Mouse (Mus musculus) heart, adult 11 months (tissue): ENCODE measurements around the gene Atp6v0e.

Experiments used
- DNase-seq: peaks from one replicate; pipeline ENCODE4 v3.0.0; 2022

Atp6v0e gene

GRCm38 (mm10) chr17:26688795-26689735 is 26.0 kb downstream of the Atp6v0e start:
- no peak for DNase-seq

- no peak for DNase-seq
These were observed 26.8 kb downstream of the Atp6v0e start for GRCm38 (mm10) chr17:26689810-26690209.

- no peak for DNase-seq
These were observed 27.2 kb downstream of the Atp6v0e start for GRCm38 (mm10) chr17:26690236-26690635.

- peak; percentile 97 for DNase-seq
These were observed 28.1 kb downstream of the Atp6v0e start for GRCm38 (mm10) chr17:26691110-26691509.

GRCm38 (mm10) chr17:26693424-26693823 is 30.4 kb downstream of the Atp6v0e start:
- peak; percentile 94 for DNase-seq

GRCm38 (mm10) chr17:26694171-26694570 is 31.1 kb downstream of the Atp6v0e start:
- no peak for DNase-seq

- DNase-seq: no peak
These were observed 32.2 kb downstream of the Atp6v0e start for GRCm38 (mm10) chr17:26695193-26695592.

- no peak for DNase-seq
These were observed 35.8 kb downstream of the Atp6v0e start for GRCm38 (mm10) chr17:26698846-26699245.

- peak; percentile 96 for DNase-seq
These were observed 37.0 kb downstream of the Atp6v0e start for GRCm38 (mm10) chr17:26699819-26700616.

GRCm38 (mm10) chr17:26701565-26701964 is 38.5 kb downstream of the Atp6v0e start:
- no peak for DNase-seq

- no peak for DNase-seq
These were observed 39.6 kb downstream of the Atp6v0e start for GRCm38 (mm10) chr17:26702621-26703020.

- no peak for DNase-seq
These were observed 40.6 kb downstream of the Atp6v0e start for GRCm38 (mm10) chr17:26703671-26704070.

- DNase-seq: no peak
These were observed 42.7 kb downstream of the Atp6v0e start for GRCm38 (mm10) chr17:26705463-26706359.

- no peak for DNase-seq
These were observed 44.0 kb downstream of the Atp6v0e start for GRCm38 (mm10) chr17:26707066-26707465.

GRCm38 (mm10) chr17:26708499-26708898 is 45.5 kb downstream of the Atp6v0e start:
- no peak for DNase-seq

GRCm38 (mm10) chr17:26708993-26709590 is 46.1 kb downstream of the Atp6v0e start:
- DNase-seq: no peak

- no peak for DNase-seq
These were observed 47.0 kb downstream of the Atp6v0e start for GRCm38 (mm10) chr17:26710049-26710448.

- peak; percentile 100 for DNase-seq
These were observed 52.3 kb downstream of the Atp6v0e start, which contains the start of gene Crebrf for GRCm38 (mm10) chr17:26715271-26715758. Gene Crebrf (plus strand): TSS chr17:26715650.

GRCm38 (mm10) chr17:26715916-26716717 is 53.1 kb downstream of the Atp6v0e start:
- DNase-seq: peak; percentile 100

GRCm38 (mm10) chr17:26717868-26718267 is 54.8 kb downstream of the Atp6v0e start:
- no peak for DNase-seq

- no peak for DNase-seq
These were observed 56.4 kb downstream of the Atp6v0e start for GRCm38 (mm10) chr17:26719405-26719804.
